Mouse (Mus musculus) hindlimb bud, embryonic 11.5 days (tissue): ENCODE data around the gene Atxn2.
"Not testable (repeated sequence)": the region's sequence is repeated elsewhere in the genome, so short reads cannot be mapped to it uniquely, and the experiment has no call there.

ENCODE experiments used
- DNase-seq: peaks from one replicate; pipeline ENCODE4 v3.0.0-alpha.2; 2012; ENCODE audit warnings: low read depth, low spot score; ENCODE audit errors: extremely low spot score

The Atxn2 gene

DNA sequence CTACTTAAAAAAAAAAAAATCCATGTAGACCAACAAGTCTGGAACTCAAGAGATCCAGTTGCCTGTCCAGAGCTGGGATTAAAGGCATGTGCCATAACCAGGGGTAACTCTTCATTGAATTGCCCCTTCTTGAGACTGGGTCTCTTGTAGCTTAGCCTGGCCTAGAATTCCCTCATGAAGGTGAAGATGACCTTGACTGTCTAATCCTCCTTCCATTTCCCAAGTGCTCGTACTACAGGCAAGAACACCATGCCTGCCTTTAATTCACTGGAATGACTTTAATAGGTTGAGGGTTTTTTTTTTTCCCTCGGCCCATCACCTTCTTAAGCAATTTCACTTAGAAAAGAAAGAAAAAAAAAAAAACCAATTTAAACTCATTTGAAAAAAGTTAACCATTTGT lies 735 bp upstream of the Atxn2 start:
- DNase-seq = no peak

DNA sequence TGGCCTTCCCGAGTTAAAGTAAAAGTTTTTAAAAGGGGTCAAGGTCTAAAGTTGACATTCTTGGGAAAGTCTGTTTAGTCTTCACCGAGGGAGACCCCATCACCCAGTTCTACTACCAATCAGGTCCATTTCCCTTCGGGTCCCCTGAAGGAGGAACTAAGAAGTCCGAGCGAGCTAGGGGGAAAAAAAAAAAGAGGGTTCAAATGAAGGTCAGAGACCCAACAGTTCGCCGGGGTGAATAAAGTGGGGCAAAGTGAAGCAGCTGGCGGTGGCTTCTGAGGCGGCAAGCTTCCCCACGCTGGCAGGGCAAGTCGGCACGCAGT lies 325 bp upstream of the Atxn2 start:
- DNase-seq = peak; percentile 35

DNA sequence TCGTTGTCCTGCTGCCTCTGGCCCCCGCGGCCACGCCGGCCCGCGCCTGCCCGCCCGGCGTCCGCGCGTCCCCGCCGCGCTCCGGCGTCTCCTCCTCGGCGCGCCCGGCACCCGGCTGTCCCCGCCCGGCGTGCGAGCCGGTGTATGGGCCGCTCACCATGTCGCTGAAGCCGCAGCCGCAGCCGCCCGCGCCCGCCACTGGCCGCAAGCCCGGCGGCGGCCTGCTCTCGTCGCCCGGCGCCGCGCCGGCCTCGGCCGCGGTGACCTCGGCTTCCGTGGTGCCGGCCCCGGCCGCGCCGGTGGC lies 743 bp downstream of the Atxn2 start:
- no peak for DNase-seq

DNA sequence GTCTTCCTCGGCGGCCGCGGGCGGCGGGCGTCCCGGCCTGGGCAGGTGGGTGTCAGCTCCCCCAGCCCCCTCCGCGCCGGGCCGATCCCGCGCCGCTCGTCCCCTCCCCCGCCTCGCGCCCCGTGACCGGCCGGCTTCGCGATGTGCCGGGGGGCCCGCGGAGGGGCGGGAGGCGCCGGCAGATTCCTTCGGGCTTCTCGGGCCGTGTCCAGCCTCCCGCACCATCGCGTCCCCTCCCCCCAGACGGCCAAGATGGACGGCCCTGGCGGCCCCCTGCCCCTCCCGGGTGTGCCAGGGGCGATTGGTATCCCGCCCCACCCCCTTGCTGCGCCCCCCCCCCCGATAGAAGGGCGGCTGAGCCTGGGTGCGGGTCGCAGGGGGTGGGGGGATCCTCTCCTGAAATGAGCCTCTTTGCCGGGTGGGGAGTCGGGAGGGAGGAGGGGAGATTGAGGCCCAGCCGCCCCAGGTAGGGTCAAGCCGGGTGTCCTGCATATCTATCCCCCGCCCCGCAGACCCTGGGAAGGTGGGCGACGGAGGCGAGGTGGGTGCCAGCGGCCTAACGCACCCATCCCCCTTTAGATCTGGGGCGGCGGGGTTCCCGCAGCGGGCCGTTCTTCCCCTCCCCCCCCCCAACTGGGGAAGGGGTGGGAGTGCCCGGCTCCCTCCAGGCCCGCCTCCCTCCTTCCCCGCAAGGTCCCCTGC lies 1.2 kb downstream of the Atxn2 start:
- no peak for DNase-seq

DNA sequence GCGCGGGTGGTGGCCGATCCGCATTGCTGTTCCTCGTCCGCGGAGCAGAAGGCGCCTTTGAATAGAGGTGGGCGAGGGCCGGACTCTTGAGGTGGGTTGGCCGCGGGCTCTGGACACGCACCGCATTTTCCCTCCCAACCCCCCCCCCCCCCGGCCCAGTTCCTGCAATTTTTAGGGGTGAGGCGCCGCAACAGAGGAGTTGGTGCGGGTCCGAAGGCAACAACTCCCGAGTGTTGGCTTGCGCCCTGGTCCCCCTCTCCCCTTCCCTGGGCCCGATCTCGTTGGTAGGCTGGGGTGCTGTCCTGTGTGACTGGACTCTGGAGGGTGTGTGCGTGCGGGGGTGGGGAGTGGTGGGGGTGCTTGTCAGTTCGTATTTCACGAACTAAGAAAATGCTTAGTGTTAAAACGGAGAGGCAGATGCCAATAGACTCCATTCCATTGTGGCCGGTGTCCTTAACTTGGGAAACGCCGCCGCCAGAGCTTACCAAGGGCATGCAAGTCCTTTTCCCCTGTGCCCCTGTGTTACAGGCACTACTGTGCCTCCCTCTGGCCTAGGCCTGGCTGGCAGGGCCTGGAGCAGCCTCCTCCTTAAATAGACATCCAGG lies 1.9 kb downstream of the Atxn2 start:
- no peak for DNase-seq

DNA sequence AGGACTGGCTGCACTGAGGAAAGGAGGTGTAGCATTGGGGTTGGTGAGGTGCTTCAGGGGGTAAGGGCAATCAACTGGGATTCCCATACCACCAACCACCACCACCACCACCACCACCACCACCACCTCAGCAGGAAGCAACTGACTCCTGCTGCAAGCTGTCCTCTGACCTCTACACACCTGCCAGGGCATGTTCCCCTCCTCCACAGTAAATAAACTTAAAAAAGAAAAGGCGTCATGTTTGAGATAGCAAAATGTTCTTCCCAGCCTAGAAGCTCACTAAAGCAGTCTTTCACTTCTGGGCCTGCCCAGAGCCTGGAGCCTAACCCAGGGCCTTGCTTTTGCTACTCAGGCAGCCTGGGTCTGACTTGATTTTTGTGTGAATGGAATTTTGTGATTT lies 3.2 kb downstream of the Atxn2 start:
- DNase-seq = no peak

DNA sequence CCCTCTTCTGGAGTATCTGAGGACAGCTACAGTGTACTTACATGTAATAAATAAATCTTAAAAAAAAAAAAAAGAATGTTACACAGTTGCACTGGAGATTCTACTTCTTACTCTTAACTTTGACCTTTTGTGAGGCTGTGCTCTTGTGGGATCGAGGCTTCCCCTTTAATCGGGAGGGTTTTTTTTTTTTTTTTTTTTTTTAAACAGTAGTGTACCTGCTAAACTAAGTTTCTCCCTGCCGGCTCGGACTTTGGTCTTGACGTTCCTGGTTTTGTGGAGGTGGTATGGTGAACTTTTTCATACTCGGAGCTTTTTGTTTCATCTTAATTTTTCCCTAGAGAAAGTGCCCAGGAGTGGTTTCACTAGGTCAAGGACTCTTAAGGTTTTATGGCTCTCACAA lies 3.8 kb downstream of the Atxn2 start:
- no peak for DNase-seq

DNA sequence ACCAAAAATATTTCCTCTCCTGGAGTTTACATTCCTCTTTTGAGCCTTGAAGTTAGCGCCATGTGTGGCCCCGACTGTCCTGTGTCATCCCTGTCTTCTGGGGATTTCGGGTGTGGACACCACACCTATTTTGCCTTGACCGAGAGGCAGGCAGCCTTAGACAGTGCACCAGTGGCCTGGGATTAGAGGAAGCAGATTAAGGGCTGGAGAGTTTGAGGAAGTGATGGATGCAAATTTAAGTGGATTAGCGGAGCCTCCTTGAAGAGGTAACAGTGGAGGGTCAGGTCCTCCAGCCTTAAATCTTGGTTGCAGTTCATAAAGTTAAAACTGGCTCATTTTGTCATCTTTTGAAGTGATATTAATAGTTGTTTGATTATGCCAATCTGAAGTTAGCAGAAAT lies 7.3 kb downstream of the Atxn2 start:
- DNase-seq = no peak

DNA sequence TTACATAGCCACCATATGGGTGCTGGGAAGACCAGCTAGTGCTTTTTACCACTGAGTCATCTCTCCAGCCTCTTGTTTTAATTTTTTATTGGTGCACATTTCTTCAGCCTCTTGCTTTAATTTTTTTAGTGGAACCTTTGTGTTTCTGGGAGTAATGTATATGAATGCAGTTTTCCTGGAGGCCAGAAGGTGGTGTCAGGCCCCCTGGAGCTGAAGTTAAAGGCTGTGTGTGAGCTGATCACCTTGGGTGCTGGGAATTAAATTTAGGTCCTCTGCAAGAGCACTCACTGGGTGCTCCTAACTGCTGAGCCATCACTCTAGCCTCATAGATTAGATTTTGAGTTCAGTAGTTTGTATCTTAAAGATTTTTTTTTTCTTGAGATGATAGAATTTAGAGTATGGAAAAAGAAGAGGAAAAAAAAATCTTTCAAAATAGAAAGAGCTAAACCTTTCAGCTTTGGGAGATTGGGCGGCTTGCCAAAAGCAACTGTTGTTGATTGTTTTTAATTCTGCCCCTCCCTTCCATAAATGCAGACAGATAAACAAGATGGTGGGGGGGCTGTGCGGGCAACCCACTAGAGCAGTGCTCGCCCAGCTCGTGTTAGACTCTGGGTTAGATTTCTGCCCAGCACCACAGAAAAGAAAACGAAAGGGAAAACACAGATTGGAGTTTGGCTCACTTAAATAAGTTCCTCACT lies 9.9 kb downstream of the Atxn2 start:
- no peak for DNase-seq

DNA sequence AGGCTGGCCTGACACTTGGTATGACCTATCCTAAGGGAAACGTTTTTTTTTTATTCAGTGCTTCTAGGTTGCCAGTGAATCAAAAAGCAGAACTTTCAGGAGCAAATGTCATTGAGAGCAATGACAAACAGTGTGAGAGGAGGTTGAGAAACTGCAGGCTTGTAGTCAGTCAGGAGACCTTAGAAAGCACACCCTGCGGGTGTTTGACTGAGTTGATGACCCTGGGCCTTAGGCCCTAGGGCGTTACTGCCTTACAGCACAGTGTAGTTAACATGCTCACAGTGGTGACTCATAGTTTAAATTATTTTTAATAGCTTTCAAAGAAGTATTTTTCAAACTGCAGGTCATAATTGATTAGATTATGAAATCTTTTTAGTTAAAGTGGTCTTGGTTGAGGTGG lies 10.7 kb downstream of the Atxn2 start:
- no peak for DNase-seq

DNA sequence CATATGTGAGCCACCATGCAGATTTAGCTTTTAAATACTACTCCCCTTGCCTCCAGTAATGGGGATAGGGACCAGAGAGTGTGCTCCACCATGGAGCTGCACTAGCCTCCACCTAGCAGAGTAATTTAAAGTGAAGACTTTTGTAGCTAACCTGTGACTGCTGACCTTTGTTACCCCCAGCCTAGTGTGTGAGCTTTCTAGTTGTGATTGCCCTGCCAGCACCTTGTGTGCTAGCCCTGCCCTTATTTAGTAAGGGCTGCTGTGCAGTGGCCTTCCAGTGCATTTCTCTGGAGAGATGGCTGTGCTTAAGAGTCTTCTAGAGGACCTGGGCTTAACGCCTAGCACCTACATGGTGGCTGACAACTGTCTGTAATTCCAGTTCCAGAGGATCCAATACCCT lies 13.5 kb downstream of the Atxn2 start:
- DNase-seq = no peak

DNA sequence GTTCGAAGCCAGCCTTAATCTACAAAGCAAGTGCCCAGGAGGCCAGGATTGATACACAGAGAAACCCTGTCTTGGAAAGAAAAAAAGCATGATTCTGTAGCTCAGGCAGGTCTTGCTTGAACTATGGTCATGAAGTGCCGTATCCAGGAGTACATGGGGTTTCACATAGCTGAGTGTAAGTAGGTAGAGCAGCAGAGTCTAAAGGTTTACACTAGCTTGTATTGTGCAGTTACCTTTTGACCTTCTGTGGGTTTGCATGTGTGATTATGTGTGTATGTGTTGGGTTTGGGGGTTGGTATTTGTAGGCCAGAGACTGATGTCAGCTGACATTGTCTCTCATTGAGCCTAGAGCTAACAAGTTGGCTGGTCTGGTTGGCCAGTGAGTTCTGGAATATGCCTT lies 18.9 kb downstream of the Atxn2 start:
- no peak for DNase-seq

DNA sequence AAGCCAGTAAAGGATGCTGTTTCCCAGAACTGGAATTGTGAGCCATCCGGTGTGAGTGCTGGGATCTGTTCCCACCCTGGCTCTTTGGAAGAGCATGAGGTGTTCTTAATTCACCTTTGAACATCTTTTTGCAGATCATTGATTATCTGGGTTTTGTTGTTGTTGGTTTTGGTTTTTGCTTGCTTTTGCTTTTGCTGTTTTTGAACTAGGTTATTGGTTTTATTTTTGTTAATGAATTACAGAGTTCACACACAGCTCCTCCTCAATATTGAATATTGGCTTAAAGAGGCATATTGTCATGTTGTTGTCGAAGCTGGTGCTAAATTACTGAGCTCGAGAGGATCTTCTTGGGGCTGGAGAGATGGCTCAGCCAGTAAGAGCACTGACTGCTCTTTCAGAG lies 25.5 kb downstream of the Atxn2 start:
- no peak for DNase-seq

DNA sequence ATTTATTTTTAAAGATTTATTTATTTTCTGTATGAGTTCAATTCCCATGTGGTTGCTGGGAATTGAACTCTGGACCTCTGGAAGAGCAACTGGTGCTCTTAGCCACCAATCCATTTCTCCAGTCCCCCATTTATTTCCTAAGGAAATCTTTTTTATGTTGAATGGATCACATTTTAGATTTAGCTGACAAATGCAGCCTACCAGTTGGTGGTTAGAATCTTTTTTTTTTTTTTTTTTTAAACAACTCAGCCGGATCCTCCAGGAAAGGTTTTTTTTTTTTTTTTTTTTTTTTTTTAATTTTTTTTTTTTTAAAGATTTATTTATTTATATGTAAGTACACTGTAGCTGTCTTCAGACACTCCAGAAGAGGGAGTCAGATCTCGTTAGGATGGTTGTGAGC lies 27.0 kb downstream of the Atxn2 start:
- not testable (repeated sequence) for DNase-seq

DNA sequence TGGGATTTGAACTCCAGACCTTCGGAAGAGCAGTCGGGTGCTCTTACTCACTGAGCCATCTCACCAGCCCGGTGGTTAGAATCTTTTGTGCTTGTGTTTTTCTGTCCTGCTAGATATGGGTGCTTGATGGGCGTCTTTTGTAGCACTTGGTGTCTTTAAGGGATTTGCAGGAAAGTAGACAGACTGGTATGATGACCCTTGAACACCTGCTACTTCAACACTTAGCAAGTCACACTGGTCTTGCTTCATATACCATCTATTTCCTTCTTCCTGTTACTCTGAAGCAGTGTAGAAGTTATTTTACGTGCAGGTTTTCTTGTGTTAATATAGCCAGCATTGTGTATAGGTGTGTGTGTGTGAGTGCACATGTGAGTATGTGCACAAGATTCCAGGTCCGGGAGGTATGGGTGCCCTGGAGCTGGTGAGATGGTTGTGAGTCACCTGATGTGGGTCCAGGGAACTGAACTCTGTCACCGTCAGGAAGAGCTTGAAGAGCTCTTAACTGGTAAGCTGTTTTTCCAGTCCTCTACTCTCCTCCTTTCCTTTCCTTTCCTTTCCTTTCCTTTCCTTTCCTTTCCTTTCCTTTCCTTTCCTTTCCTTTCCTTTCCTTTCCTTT lies 27.5 kb downstream of the Atxn2 start:
- DNase-seq = no peak

DNA sequence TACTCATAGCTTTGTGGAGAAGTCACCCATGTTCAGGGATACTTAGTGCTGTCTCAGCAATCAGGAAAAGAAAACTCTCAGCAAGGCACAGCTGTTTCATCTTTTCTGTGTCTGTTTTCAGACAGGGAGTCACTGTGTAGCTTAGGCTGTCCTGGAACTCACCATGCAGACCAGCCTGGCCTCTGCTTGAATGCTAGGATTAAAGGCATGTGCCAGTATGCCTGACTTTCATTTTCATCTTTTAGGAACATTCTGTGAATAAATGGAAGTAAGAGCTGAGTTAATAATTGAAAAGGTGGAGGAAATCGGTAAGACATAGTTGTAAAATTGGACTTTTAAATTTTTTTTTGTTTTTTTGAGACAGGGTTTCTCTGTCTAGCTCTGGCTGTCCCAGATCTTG lies 29.4 kb downstream of the Atxn2 start:
- DNase-seq = no peak

DNA sequence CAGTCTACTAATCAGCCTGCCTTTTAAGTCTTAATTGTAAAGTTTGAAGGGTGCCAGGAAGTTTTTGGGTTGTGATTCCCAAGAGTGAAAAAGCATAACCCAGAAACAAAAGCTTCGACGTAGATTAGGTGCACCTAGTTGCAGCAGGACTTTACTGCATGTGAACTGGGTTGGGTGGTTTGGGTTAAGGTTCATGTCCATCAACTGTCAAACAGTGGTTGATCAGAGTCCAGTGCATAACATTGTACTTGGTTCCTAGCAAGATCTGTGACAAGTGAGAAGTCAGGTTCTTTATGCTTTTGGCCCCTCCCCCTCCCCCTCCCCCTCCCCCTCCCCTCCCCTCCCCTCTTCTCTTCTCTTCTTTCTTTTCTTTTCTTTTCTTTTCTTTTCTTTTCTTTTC lies 31.8 kb downstream of the Atxn2 start:
- no peak for DNase-seq

DNA sequence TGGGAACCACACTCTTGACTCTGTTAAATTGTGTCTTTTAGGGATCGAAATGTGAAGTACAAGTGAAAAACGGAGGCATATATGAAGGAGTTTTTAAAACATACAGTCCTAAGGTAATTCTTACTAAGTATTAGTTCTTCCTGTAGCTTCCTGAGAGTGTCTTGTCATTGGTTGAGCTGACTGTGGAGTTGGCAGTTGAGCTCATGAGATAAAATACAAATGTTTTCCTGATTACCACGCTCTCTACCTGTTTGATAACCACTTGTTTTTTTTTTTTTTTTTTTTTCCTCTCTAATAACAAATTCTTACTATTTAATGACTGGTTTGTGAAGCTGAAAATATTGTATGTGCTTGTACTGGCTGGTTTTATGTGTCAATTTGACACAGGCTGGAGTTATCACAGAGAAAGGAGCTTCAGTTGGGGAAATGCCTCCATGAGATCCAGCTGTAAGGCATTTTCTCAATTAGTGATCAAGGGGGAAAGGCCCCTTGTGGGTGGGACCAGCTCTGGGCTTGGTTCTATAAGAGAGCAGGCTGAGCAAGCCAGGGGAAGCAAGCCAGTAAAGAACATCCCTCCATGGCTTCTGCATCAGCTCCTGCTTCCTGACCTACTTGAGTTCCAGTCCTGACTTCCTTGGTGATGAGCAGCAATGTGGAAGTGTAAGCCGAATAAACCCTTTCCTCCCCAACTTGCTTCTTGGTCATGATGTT lies 36.9 kb downstream of the Atxn2 start:
- not testable (repeated sequence) for DNase-seq

DNA sequence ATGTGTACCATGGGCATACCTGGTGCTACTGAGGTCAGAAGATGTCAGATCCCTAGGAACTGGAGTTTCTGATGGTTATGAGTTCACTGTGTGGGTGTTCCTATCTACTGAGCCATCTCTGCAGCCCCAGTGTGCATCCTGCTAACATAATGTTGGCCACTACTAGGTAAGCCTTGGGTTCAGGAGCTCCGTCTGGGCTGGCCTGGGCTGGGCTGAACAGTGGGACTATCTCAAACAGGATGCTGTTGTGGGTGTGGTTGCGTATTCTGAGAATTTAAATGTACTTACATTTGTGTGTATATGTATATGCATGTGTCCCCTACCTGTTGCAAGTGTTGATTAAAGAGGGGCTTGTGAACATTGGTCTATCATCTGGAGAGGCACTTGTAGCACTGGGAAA lies 38.5 kb downstream of the Atxn2 start:
- no peak for DNase-seq

DNA sequence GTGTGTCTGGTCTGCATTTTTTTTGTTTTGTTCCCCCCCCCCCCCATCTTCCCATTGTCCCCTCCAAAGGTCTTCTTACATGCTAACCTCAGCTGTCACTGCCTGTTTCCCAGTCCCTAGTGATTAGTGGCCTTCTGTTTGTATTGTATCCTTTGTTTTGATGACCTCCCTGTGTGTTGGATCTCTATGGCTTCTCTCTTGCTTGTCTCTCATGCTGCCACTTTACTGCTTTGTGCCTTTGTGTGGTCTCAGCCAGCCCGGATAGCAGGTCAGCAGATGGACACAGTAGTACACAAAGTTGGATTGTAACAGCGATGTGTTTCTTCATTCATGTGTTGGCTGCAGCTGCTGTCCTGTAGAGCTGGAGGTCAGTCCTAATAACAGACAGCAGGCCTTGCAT lies 46.8 kb downstream of the Atxn2 start:
- no peak for DNase-seq

DNA sequence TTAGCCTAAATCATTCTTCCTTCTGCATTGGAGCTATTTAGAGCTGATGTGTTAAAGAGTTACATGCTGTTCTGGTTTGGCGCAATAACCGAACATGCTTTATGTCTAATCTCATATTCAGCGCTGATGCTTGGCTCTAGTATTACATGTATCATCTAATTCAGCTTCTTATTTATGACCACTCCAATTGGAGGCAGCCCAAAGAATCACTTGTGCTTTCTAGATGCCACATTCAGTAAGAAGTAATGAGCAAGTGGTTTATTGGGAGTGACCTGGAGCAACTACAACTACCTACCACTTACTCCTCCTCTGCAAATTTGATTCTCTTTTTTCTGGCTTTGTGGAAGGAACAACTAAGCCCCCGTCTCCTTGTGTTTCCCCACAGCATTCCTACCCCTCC lies 47.2 kb downstream of the Atxn2 start:
- DNase-seq = no peak

DNA sequence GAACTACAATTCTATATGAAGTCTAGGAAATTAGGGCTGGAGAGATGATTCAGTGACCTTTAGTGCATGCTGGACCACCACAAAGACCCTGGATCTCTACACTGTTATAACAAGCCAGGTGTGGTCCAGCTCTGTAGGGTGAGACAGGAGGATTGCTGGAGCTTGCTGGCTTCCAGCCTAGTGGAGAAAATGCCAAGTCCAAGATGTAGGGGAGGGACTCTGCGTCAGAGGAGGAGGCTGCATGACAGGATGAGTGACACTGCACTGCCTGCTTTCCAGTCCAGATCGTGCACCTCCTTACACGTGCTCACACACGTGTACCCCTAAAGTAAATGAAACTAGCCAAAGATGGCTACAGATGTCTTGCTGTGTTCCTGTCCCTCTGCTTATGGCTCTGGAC lies 48.8 kb downstream of the Atxn2 start:
- DNase-seq = no peak
